Mouse (Mus musculus) urinary bladder, postnatal 10 days (tissue): ENCODE data around the gene Il6ra.

Experiments
- DNase-seq: peaks from one replicate; pipeline ENCODE4 v3.0.0; 2022; ENCODE audit warnings: low spot score

Il6ra gene

DNA sequence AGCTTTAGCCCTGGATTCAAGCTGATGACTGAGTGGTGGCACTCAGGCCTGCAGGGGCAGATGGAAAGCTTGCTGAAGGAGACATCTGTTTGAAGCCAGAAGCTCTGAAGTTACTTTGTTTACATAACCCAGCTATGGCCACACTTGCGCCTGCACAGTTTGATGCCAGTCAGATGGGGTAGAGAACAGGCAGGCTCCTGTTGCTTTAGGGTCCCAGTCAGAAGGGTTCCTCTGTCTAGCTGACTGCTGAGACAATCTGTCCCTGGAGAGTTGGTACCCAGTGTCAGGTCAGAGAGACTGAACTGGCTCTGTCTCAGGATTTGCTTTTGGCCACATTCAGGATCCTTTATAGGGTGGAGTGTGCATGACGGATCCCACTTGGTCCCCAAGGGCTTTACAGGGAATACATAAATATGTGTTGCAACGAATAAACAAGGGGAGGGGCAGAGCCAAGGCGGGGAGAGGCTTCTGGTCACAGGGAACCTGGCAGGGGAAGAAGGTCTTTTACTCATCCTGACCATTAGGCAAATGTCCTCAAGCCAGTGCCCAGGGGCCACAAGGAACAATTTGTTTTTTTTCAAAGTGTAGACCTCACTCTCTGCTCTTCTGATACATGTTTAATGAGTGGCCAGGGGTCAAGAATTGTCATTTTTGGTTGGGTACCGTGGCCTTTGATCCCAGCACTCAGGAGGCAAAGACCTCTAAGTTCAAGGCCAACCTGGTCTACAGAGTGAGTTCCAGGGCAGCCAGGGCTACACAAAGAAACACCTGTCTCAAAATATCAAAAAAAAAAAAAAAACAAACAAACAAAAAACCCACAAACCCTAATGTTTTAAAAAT is 3.1 kb downstream of the Il6ra start:
- DNase-seq = no peak

- DNase-seq = no peak
Observed at GRCm38 (mm10) chr3:89908836-89909235, 4.2 kb downstream of the Il6ra start.

- no peak for DNase-seq
Observed at GRCm38 (mm10) chr3:89907846-89908245, 5.2 kb downstream of the Il6ra start.

- no peak for DNase-seq
Observed at GRCm38 (mm10) chr3:89899511-89899908, 13.5 kb downstream of the Il6ra start.

DNA sequence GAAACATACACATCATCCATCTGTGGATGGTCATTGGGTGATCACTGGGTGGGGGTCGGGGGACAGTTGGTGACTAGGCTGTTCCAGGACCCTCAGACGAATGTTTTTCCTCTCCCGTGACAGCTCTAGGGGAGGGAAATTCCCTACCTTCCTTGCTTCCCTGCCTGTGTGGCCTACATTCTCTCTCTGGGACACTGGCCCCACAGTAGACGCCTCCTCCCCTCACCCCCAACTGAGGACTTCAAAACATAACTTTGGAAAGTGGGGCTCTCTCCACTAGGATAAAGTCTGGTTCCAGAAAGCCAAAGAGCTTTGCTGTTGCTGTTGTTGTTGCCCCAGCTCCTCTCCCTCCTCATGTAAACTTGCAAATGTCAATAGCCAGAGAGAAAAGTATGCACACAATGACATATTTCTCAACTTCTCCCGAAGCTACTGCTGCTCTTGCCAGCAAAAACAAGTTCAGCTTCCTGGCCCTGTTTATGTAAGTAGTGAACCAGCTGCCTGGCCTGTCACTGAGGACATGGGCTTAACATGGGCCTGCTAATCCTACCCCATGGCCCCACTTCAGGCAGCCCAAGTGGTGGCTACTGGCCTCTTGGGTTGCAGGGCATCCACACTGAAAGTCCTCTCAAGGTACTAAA is 14.0 kb downstream of the Il6ra start:
- DNase-seq = no peak

- DNase-seq = no peak
Observed at GRCm38 (mm10) chr3:89898011-89898410, 15.0 kb downstream of the Il6ra start.

DNA sequence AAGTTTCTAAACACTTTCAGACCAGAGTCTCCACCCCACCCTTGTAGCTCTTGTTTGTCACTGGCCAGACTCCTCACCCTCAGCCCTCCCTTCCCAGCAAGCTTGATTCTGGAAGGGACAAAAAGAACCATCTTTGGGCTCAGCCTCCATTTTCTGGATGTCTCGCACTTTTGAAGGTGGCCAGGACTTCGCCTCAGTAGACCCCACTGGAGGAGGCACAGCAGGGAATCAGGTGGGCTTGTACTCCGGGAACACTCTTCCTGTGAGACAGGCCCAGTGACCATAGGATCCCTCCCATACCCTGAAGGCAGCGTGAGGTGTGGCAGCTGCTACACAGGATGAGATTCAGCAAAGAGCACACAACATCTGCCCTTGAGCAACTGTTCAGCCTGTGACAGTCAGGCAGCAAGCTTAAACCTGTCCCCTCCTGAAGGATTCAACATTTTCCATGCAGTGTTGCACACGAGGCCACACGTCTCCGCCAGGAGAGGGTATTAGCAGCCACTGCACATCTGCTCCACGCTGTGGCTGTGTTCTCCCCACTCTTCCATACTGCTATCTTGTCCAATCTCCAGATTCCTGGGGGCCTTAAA is 15.7 kb downstream of the Il6ra start:
- no peak for DNase-seq

GRCm38 (mm10) chr3:89896571-89896970 is 16.4 kb downstream of the Il6ra start:
- DNase-seq = no peak

DNA sequence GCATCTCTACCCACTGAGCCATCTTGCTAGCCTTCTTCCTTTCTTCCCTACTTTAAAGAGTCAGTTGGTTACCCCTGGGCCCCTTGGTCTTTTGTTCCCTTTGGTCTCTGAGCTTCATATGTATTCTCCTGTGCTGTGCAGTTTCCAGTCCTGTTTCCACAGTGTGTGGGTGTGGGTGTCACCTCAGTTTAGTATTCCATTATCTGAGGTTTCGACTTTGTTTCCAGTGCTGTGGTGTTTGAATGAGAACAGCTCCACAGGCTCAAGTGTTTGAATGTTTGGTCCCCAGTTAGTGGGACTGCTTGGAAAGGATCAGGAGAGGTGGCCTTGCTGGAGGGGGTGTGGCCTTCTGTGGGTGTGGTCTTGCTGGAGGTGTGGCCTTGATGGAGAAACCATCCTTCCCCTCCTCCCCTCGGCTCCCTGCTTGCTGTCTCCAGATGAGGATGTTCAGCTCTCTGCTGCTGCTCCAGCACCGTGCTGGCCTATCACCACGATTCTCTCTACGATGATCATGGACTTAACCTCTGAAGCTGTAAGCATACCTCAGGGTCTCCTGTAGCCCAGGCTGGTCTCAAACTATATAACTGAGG is 20.4 kb downstream of the Il6ra start:
- no peak for DNase-seq

DNA sequence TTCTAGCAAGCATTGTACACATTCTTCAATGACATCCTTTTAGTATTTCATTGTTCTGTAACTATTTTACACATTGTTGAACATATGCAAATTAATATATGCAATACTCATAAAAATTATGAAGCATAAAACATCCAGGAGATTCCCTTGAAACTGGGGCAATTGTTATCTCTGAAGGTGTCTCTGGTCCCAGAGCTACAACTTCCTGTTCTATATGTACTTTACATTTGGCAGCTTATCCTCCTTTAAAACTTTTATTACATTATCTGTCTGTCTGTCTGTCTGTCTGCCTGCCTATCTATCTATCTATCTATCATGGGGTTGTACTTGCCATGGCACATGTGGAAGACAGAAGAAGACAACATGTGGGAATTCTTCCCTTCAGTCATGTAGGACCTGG is 21.3 kb downstream of the Il6ra start:
- DNase-seq = no peak

DNA sequence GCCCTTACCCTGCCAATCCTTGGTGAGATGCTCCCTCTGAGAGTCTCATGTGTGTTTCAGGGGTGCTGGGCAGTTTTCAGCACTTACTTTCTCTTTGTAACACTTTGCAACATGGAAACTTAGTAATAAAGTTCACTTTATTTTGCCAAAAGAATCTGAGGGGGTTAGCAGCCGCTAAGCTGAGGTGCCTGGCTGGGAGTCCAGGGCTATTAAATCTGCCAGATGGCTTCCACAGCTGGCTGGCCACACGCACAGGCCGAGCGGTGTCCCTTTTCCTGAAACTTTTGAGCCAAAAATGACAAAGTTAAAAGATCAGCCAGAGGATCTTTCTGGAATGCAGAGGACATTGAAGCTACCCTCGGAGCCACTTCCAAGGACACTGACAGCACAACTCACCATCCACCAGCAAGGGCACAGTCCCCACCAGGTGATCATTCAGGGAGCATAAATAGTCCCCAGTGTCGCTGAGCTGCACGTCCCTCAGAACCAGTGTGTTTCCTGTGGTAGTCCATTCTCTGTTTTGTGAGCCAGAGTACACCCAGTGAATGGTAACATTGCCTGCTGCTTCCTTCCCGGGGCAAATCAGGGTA is 23.1 kb downstream of the Il6ra start:
- no peak for DNase-seq

GRCm38 (mm10) chr3:89887582-89888230 is 25.3 kb downstream of the Il6ra start:
- DNase-seq = no peak

DNA sequence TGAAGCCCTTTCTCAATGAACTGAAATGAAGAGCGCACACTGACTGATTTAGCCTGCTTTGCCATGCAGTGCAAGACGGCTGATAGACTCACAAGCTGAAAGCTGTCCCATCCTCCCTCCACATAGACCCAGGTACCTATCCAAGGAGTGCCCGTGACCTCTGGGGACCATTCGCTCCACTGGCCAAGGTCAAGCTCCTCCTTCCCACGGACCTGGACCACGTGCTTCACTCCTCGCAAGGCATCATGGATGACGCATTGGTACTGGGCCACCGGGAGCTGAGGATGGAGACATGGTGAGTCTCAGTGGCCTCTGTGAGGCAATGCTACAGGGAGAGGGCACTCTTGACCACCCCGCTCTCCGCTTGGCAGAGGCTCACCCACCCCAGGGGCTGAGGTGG is 27.2 kb downstream of the Il6ra start:
- DNase-seq = no peak

GRCm38 (mm10) chr3:89883582-89884041 is 29.4 kb downstream of the Il6ra start:
- DNase-seq = no peak

GRCm38 (mm10) chr3:89882556-89883181 is 30.3 kb downstream of the Il6ra start:
- DNase-seq = no peak

DNA sequence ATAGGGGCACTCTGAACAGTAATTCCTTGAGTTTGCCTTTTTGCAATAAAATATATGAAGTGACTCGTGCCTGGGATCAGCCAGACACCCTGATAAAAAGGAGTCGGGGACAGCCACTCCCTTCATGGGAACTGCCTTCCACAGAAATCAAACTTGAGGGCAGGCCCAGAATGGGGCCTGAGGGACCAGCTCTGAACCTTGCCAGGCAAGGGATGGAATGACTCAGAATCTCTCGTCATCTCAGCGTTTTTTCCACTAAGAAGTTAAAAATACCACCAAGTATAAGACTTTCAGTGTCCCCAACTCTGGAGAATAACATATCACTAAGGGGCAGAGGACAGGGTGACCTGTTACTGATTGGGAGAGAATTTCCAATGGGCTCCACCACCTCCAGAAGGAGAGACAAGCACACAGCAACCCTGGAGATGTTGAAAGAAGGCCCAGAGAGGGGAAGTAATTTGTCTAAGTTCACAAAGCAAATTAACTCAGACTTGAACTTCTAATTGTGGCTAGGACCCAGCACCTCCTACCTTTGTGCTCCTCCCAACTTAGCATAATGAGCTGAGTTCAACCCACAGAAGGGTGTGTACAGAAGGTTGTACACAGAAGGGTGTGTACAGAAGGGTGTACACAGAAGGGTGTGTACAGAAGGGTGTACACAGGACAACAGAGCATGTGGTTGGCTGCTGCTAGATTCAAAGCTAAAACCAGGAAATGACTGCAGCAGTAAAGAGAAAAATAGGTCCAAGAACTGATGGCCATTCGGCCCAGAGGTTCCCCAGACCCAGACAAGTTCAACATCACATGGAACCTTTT is 32.8 kb downstream of the Il6ra start:
- no peak for DNase-seq

DNA sequence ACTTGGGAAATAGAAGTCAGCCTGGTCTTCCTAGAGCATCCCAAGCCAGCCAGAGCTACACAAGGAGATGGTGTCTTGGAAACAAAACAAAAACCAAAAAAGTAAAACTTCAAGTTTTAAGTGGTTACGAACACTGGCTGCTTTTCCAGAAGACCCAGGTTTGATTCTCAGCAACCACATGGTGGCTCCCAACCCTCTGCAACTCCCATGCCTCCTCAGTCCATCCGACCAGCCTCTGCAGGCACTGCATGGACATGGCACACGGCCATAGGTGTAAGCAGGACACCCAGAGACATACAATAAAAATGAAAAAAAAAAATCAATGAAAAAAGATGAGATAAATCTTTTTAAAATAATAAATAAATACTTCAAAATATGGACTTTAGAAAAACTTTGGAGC is 33.7 kb downstream of the Il6ra start:
- DNase-seq = no peak

DNA sequence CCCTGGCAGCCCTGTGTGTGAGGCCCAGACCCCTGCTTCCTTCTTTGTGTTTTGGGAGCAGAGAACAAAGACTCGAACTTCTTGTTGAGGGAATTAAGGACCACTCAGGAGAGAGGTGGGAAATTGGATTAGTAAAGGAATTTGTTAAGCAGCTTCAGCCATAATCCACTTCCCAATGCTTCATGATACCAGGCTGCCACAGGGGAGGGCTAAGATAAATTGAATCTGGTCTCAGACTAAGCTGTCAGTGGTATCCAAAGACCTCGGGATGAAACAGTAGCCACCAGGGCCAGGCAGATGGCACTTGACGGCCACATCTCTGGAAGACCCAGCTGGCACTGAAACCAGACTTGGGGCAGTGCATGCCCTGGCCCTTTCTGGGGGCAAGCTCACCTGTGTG is 34.5 kb downstream of the Il6ra start:
- DNase-seq = no peak

DNA sequence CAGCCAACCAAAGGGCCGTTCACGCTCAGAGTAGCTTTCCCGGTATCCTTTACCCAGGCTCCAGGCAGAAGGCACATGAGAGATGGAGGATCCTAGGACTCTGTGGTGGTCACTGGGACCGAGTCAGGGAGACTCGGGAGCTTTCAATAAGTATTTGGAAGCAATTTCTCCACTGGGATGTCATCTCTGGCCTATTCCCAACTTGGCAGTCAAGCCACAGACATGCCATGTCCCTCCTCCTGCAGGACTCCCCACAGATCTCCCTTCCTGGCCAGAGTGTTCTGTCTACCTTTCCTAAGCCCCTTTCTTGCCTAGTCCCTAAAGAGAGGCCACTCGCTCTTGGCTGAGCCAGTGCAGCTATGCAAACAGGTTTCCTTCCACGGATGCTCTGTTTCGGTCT is 35.9 kb downstream of the Il6ra start:
- no peak for DNase-seq

DNA sequence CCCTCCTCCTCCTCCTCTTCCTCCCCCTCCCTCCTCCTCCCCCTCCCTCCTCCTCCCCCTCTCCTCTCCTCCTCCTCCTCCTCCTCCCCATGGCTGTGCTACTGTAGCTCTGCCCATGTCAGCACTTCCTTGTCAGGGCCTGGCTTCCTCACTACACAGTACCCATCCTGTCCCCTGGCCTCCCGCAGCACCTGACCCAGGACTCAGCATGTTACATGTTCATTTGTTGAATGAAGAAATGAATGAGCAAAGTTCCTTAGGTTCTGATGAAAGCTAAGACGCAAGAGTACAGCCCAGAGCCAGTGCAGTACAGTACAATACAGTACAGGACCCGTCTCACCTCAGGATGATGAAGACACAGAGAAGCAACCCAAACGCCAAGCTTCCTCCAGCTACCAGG is 36.5 kb downstream of the Il6ra start:
- no peak for DNase-seq

GRCm38 (mm10) chr3:89875781-89876180 is 37.2 kb downstream of the Il6ra start:
- DNase-seq = no peak
